Mouse (Mus musculus): ENCODE data around the gene Col5a2. TPM values are rescaled to one million over a fixed set of nuclear protein-coding genes. Genes with fewer than 3 reads are reported as not detected.

Gene Col5a2
- polyA plus RNA-seq, 1 experiment = 2.9 TPM

- no peaks in the 10 kb centered on the region for H3K27me3 ChIP-seq (ENCODE audit: control insufficient read depth, insufficient read depth, low read length, poor library complexity, severe bottlenecking)
- H3K9ac ChIP-seq (ENCODE audit: low read depth, poor library complexity, severe bottlenecking) = no peak overlapping the region
- no peaks in the 10 kb centered on the region for H3K4me1 ChIP-seq (ENCODE audit: control insufficient read depth, insufficient read depth, low read length)
- TF ChIP-seq POLR2A (IDR thresholded peaks at IDR 0.05; ENCODE audit: insufficient read depth, low read length) = no peak
- TF ChIP-seq CTCF (IDR thresholded peaks at IDR 0.05; ENCODE audit: low read depth, low read length) = no peak
- no peak for TF ChIP-seq EP300 (IDR thresholded peaks at IDR 0.05; ENCODE audit: insufficient read depth, low read depth, low read length)
- H3K36me3 ChIP-seq (ENCODE audit: control insufficient read depth, insufficient read depth, low read length, poor library complexity, severe bottlenecking) = no peaks in the 10 kb centered on the region
- no peak overlapping the region for H3K4me3 ChIP-seq (ENCODE audit: low read depth, low read length)
- H3K9me3 ChIP-seq (replicated peaks; ENCODE audit: control insufficient read depth, insufficient read depth, low read length, poor library complexity, severe bottlenecking) = no peaks in the 10 kb centered on the region
- H3K27ac ChIP-seq (ENCODE audit: insufficient read depth, low read length) = no peak overlapping the region
Measured at GRCm38 (mm10) chr1:45523601-45524000, 20.5 kb upstream of the Col5a2 start.

GRCm38 (mm10) chr1:45521486-45521885, 18.4 kb upstream of the Col5a2 start:
- no peak for TF ChIP-seq POLR2A (IDR thresholded peaks at IDR 0.05; ENCODE audit: insufficient read depth, low read length)
- no peak for TF ChIP-seq CTCF (IDR thresholded peaks at IDR 0.05; ENCODE audit: low read depth, low read length)
- no peak for TF ChIP-seq EP300 (IDR thresholded peaks at IDR 0.05; ENCODE audit: insufficient read depth, low read depth, low read length)
- H3K27me3 ChIP-seq (ENCODE audit: control insufficient read depth, insufficient read depth, low read length, poor library complexity, severe bottlenecking) = no peaks in the 10 kb centered on the region
- no peak overlapping the region for H3K27ac ChIP-seq (ENCODE audit: insufficient read depth, low read length)

GRCm38 (mm10) chr1:45502241-45502741, 791 bp downstream of the Col5a2 start:
- Histone ChIP-seq H3K4me3 (ENCODE audit: low read depth, low read length) (no peak overlapping the region), H3K9ac (ENCODE audit: low read depth, poor library complexity, severe bottlenecking) (no peak overlapping the region), H3K4me1 (ENCODE audit: control insufficient read depth, insufficient read depth, low read length) (peaks cover 1% of the 10 kb centered on the region), H3K9me3 (replicated peaks; ENCODE audit: control insufficient read depth, insufficient read depth, low read length, poor library complexity, severe bottlenecking) (no peaks in the 10 kb centered on the region; the same call in 1 of the 2 replicates), H3K27me3 (ENCODE audit: control insufficient read depth, insufficient read depth, low read length, poor library complexity, severe bottlenecking) (no peaks in the 10 kb centered on the region), H3K27ac (ENCODE audit: insufficient read depth, low read length) (no peak overlapping the region), H3K36me3 (ENCODE audit: control insufficient read depth, insufficient read depth, low read length, poor library complexity, severe bottlenecking) (no peaks in the 10 kb centered on the region)
- TF ChIP-seq CTCF (IDR thresholded peaks at IDR 0.05; ENCODE audit: low read depth, low read length) (no peak), EP300 (IDR thresholded peaks at IDR 0.05; ENCODE audit: insufficient read depth, low read depth, low read length) (no peak), POLR2A (IDR thresholded peaks at IDR 0.05; ENCODE audit: insufficient read depth, low read length) (no peak)

More at GRCm38 (mm10) chr1:45521486-45521885, 18.4 kb upstream of the Col5a2 start:
- H3K9me3 ChIP-seq (replicated peaks; ENCODE audit: control insufficient read depth, insufficient read depth, low read length, poor library complexity, severe bottlenecking) = no peaks in the 10 kb centered on the region
- no peak overlapping the region for H3K9ac ChIP-seq (ENCODE audit: low read depth, poor library complexity, severe bottlenecking)
- no peak overlapping the region for H3K4me3 ChIP-seq (ENCODE audit: low read depth, low read length)
- H3K4me1 ChIP-seq (ENCODE audit: control insufficient read depth, insufficient read depth, low read length) = no peaks in the 10 kb centered on the region
- no peaks in the 10 kb centered on the region for H3K36me3 ChIP-seq (ENCODE audit: control insufficient read depth, insufficient read depth, low read length, poor library complexity, severe bottlenecking)

GRCm38 (mm10) chr1:45501437-45501836, 1.6 kb downstream of the Col5a2 start:
- no peak overlapping the region for H3K9ac ChIP-seq (ENCODE audit: low read depth, poor library complexity, severe bottlenecking)
- peaks cover 1% of the 10 kb centered on the region for H3K4me1 ChIP-seq (ENCODE audit: control insufficient read depth, insufficient read depth, low read length)
- H3K27me3 ChIP-seq (ENCODE audit: control insufficient read depth, insufficient read depth, low read length, poor library complexity, severe bottlenecking) = no peaks in the 10 kb centered on the region
- TF ChIP-seq CTCF (IDR thresholded peaks at IDR 0.05; ENCODE audit: low read depth, low read length) = no peak
- TF ChIP-seq POLR2A (IDR thresholded peaks at IDR 0.05; ENCODE audit: insufficient read depth, low read length) = no peak
- TF ChIP-seq EP300 (IDR thresholded peaks at IDR 0.05; ENCODE audit: insufficient read depth, low read depth, low read length) = no peak
- no peaks in the 10 kb centered on the region; the same call in 1 of the 2 replicates for H3K9me3 ChIP-seq (replicated peaks; ENCODE audit: control insufficient read depth, insufficient read depth, low read length, poor library complexity, severe bottlenecking)
- no peak overlapping the region for H3K27ac ChIP-seq (ENCODE audit: insufficient read depth, low read length)
- H3K36me3 ChIP-seq (ENCODE audit: control insufficient read depth, insufficient read depth, low read length, poor library complexity, severe bottlenecking) = no peaks in the 10 kb centered on the region
- no peak overlapping the region for H3K4me3 ChIP-seq (ENCODE audit: low read depth, low read length)

- H3K27ac ChIP-seq (ENCODE audit: insufficient read depth, low read length) = no peak overlapping the region
- H3K4me3 ChIP-seq (ENCODE audit: low read depth, low read length) = no peak overlapping the region
- no peaks in the 10 kb centered on the region; the same call in 1 of the 2 replicates for H3K9me3 ChIP-seq (replicated peaks; ENCODE audit: control insufficient read depth, insufficient read depth, low read length, poor library complexity, severe bottlenecking)
- TF ChIP-seq EP300 (IDR thresholded peaks at IDR 0.05; ENCODE audit: insufficient read depth, low read depth, low read length) = no peak
- TF ChIP-seq CTCF (IDR thresholded peaks at IDR 0.05; ENCODE audit: low read depth, low read length) = no peak
- no peak for TF ChIP-seq POLR2A (IDR thresholded peaks at IDR 0.05; ENCODE audit: insufficient read depth, low read length)
- H3K36me3 ChIP-seq (ENCODE audit: control insufficient read depth, insufficient read depth, low read length, poor library complexity, severe bottlenecking) = no peaks in the 10 kb centered on the region
- no peak overlapping the region for H3K9ac ChIP-seq (ENCODE audit: low read depth, poor library complexity, severe bottlenecking)
- no peaks in the 10 kb centered on the region for H3K27me3 ChIP-seq (ENCODE audit: control insufficient read depth, insufficient read depth, low read length, poor library complexity, severe bottlenecking)
- H3K4me1 ChIP-seq (ENCODE audit: control insufficient read depth, insufficient read depth, low read length) = peaks cover 1% of the 10 kb centered on the region
Measured at GRCm38 (mm10) chr1:45500456-45500855, 2.6 kb downstream of the Col5a2 start.

GRCm38 (mm10) chr1:45495025-45495424, 8.1 kb downstream of the Col5a2 start:
- H3K4me1 ChIP-seq (ENCODE audit: control insufficient read depth, insufficient read depth, low read length) = no peaks in the 10 kb centered on the region
- H3K4me3 ChIP-seq (ENCODE audit: low read depth, low read length) = no peak overlapping the region
- no peak for TF ChIP-seq CTCF (IDR thresholded peaks at IDR 0.05; ENCODE audit: low read depth, low read length)
- no peaks in the 10 kb centered on the region for H3K27me3 ChIP-seq (ENCODE audit: control insufficient read depth, insufficient read depth, low read length, poor library complexity, severe bottlenecking)
- no peak overlapping the region for H3K9ac ChIP-seq (ENCODE audit: low read depth, poor library complexity, severe bottlenecking)
- no peaks in the 10 kb centered on the region for H3K36me3 ChIP-seq (ENCODE audit: control insufficient read depth, insufficient read depth, low read length, poor library complexity, severe bottlenecking)
- no peak overlapping the region for H3K27ac ChIP-seq (ENCODE audit: insufficient read depth, low read length)
- H3K9me3 ChIP-seq (replicated peaks; ENCODE audit: control insufficient read depth, insufficient read depth, low read length, poor library complexity, severe bottlenecking) = no peaks in the 10 kb centered on the region
